Mouse (Mus musculus) intestine, embryonic 15.5 days (tissue): Measurements from ENCODE around the gene Il6. TPM values are rescaled to one million over a fixed set of nuclear protein-coding genes. Genes with fewer than 3 reads are reported as not detected.
"Not testable (repeated sequence)": the region's sequence is repeated elsewhere in the genome, so short reads cannot be mapped to it uniquely, and the experiment has no call there.

ENCODE experiments used
- ATAC-seq: fragments of 200-750 bp; cut with Nextera tagmentation; 2 replicates; pipeline ENCODE4 v1.8.0; 2017; ENCODE audit warnings: moderate TSS enrichment, moderate library complexity
- H3K27ac ChIP-seq: fragments of 300-500 bp; sonication (generic); 2 replicates; pipeline ENCODE4 v1.5.1; 2015; ENCODE audit warnings: mild to moderate bottlenecking, inconsistent platforms
- H3K27me3 ChIP-seq: fragments of 300-500 bp; sonication (generic); replicated peaks from 2 replicates; pipeline ENCODE4 v1.6.1; 2015; ENCODE audit warnings: inconsistent platforms
- H3K36me3 ChIP-seq: fragments of 300-500 bp; sonication (generic); 2 replicates; pipeline ENCODE4 v1.6.1; 2015; ENCODE audit warnings: inconsistent platforms
- H3K4me1 ChIP-seq: fragments of 300-500 bp; sonication (generic); replicated peaks from 2 replicates; pipeline ENCODE4 v1.6.1; 2015; ENCODE audit warnings: inconsistent platforms
- H3K4me2 ChIP-seq: fragments of 300-500 bp; sonication (generic); replicated peaks from 2 replicates; pipeline ENCODE4 v1.6.1; 2015; ENCODE audit warnings: mild to moderate bottlenecking, inconsistent platforms
- H3K4me3 ChIP-seq: fragments of 300-500 bp; sonication (generic); replicated peaks from 2 replicates; pipeline ENCODE4 v1.5.1; 2015; ENCODE audit warnings: inconsistent platforms
- H3K9ac ChIP-seq: fragments of 300-500 bp; sonication (generic); 2 replicates; pipeline ENCODE4 v1.6.1; 2015; ENCODE audit warnings: inconsistent platforms
- H3K9me3 ChIP-seq: fragments of 300-500 bp; sonication (generic); 2 replicates; pipeline ENCODE4 v1.6.1; 2016; ENCODE audit warnings: inconsistent platforms
- WGBS: fragments of 180-500 bp; shearing (Covaris S2); methylation state at CpG from one replicate; pipeline ENCODE4 v1.1.7; 2015; 5-methylcytosine and 5-hydroxymethylcytosine counted together
- polyA plus RNA-seq: library from polyadenylated mRNA; unstranded; fragments of >200 nt; fragmentation: Nextera tagmentation; extraction: Ambion mirVana; gene quantifications from 2 replicates; pipeline ENCODE4 v1.2.1, GENCODE M21; 2015

Il6 gene
- polyA plus RNA-seq, 1 experiment from 2014 or later: 0.40 TPM

GRCm38 (mm10) chr5:30039324-30039723, 26.4 kb downstream of the Il6 start:
- not testable (repeated sequence) for H3K4me3 ChIP-seq, H3K4me2 ChIP-seq, ATAC-seq, H3K27me3 ChIP-seq, H3K27ac ChIP-seq, H3K36me3 ChIP-seq, H3K9me3 ChIP-seq, H3K9ac ChIP-seq, H3K4me1 ChIP-seq
- 66% methylated on average over 5 of the region's 5 CpGs for WGBS

- H3K4me1 ChIP-seq, H3K27ac ChIP-seq, H3K4me2 ChIP-seq, H3K9me3 ChIP-seq, H3K4me3 ChIP-seq, H3K27me3 ChIP-seq, H3K36me3 ChIP-seq, H3K9ac ChIP-seq, ATAC-seq: not testable (repeated sequence)
- WGBS: 77% methylated on average over 4 of the region's 4 CpGs
Observed at GRCm38 (mm10) chr5:30039841-30040240, 26.9 kb downstream of the Il6 start.

- Histone ChIP-seq H3K4me2 (no peak overlapping the region), H3K27ac (no peak overlapping the region), H3K27me3 (no peaks in the 10 kb centered on the region), H3K9me3 (no peaks in the 10 kb centered on the region), H3K4me3 (no peak overlapping the region), H3K9ac (no peak overlapping the region), H3K36me3 (peaks cover 17% of the 10 kb centered on the region), H3K4me1 (no peaks in the 10 kb centered on the region)
- WGBS: 90% methylated on average over 6 of the region's 6 CpGs
- no peak for ATAC-seq
Observed at GRCm38 (mm10) chr5:30058216-30058731, 45.4 kb downstream of the Il6 start.

GRCm38 (mm10) chr5:30059607-30060006, 46.7 kb downstream of the Il6 start:
- H3K27me3 ChIP-seq, H3K9me3 ChIP-seq, H3K9ac ChIP-seq, ATAC-seq, H3K4me2 ChIP-seq, H3K4me3 ChIP-seq, H3K27ac ChIP-seq, H3K4me1 ChIP-seq: not testable (repeated sequence)
- H3K36me3 ChIP-seq: peaks cover 17% of the 10 kb centered on the region
- whole genome bisulfite sequencing: 79% methylated on average over 5 of the region's 5 CpGs

- H3K9ac ChIP-seq: no peak overlapping the region
- peaks cover 10% of the 10 kb centered on the region for H3K36me3 ChIP-seq
- H3K4me2 ChIP-seq: no peak overlapping the region
- WGBS: 53% methylated on average over 6 of the region's 6 CpGs
- peaks cover 8% of the 10 kb centered on the region for H3K4me1 ChIP-seq
- no peak overlapping the region for H3K4me3 ChIP-seq
- H3K27me3 ChIP-seq: no peaks in the 10 kb centered on the region
- no peak overlapping the region for H3K27ac ChIP-seq
- H3K9me3 ChIP-seq: no peaks in the 10 kb centered on the region
- ATAC-seq: no peak
Observed at GRCm38 (mm10) chr5:30067726-30068125, 54.8 kb downstream of the Il6 start.

Other genes with a start within 250 kb of the Il6 start
- 276 and 288 TPM in 2 replicates for gene Tyms, start 60.5 kb downstream of the Il6 start, polyA plus RNA-seq
- gene Garem2, start 92.0 kb downstream of the Il6 start, polyA plus RNA-seq: 0.53 and 0.57 TPM in 2 replicates
- gene 3110082J24Rik, start 93.0 kb downstream of the Il6 start, polyA plus RNA-seq: not detected in 2 replicates
- gene Hadha, start 142.0 kb downstream of the Il6 start, polyA plus RNA-seq: 178 and 193 TPM in 2 replicates
- 246 and 269 TPM in 2 replicates for gene Hadhb, start 142.1 kb downstream of the Il6 start, polyA plus RNA-seq
- 0.19 and 0.38 TPM in 2 replicates for gene Adgrf3, start 192.6 kb downstream of the Il6 start, polyA plus RNA-seq
- gene Selenoi, start 219.5 kb downstream of the Il6 start, polyA plus RNA-seq: 37.3 and 38.1 TPM in 2 replicates